Mouse (Mus musculus): Measurements from ENCODE around the gene Trappc3.

Gene Trappc3

DNA sequence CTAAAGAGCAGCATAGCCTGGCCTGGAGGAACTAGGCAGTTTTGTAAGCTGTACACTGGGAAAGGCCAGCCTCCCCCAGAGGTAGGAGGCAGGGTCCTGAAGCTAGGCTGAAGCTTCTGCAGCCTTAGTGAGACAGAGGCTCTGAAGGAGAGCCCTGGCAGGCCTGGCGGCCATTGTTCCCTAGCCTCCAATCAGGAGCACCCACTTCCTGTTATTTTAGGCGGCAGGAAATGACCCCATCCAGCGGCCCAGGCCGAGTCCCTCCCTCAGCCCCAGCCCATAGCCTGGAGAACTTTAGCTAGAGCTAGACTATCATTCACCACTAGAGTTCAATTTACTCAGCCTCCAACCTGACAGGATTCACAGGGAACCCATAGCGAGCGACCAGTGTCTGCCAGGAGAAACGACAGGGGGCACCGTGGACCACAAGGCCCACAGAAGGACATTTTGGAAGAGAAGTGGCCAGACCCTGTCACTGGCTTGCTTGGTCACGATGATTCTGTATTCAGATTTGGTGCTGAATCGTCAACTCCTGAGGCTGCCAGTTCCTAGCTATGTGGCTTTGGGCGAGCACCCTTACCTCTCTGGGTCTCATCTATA is 10.4 kb upstream of the Trappc3 start:
- DNase-seq, result peak in 1 of 2 experiments; percentile 36

DNA sequence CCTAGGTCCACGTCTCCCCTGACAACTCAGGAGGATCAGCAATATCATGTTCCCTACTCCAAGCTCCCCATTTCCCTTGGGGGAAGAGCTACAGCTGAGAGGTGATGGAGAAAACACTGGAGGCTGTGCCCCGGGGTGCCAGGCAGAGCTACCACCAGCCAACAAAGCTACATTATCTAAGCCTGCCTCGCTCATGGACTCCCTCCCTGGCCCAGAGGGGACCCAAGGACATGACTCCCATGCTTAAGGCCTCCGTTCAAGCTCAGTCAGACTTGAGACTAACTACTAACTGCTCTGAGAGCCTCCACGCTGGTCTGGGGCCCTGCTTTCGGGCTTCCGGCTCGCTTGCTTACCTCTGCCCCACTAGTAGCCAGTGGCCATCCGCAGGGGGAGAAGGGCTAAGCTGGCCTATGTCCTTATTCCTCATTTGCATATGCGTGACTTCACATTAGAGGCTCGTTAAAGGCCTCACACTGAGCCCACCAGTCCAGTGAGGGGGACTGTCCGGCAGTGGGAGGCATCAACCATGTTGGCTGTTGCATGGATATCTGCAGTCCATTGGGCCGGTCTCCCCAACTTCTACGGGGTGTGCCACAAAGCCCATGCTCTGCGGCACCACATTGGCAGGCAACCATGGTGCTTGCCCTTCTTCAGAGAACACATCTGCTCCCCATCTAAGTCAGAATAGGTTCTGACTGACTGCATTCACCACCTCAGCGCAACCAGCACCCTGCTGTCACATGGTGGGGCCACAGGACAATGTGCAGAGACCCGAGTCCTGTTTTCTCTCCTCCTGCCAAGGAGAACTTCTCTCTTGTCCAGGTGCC is 9.5 kb upstream of the Trappc3 start:
- peak in 1 of 2 experiments; percentile 42 for DNase-seq

GRCm38 (mm10) chr4:126253637-126254272 is 8.4 kb upstream of the Trappc3 start:
- no peak for DNase-seq

GRCm38 (mm10) chr4:126254315-126255112 is 7.6 kb upstream of the Trappc3 start:
- DNase-seq, result peak; percentile 67 to 80

DNA sequence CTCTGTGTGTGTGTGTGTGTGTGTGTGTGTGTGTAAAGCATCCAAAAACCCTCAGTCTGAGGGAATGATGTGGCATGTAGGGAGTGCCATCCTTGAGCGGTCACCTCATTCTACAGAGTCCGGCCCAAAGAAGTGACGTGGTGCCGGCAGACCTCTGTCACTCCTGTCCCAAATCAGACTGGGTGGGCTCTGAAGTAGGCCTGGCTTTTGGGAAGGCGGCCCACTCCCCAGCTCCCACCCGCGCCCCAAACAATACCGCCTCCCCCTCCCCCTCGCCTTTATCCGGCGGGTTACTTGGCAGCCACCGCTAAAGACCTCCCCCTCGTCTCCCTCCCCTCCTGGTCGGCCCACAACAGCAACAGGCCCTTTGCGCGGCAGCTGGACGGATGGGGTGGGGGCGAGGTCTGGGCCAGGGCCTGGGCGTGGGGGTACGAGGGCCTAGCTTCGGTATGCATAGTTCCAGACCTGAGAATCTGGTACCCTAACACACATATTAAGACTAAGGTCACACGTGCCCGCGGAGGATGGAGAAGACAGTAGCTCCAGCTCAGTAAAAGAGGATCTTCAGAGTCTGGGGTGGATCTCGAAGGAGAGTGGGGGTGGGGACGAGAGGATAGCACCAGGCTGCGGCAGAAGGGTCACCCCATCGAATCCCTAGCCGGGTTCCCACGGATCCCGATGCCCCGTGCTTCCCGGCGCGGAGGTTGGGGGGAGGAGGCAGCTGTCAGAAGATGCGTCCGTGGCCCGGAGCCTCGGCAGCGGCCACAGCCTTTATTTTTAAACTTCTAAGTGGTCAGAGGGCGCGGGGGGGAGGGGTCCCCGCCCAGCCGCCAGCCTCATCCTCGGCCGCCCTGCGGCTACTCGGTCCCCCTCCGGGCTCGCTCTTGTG is 6.8 kb upstream of the Trappc3 start:
- peak in 1 of 2 experiments; percentile 63 for DNase-seq

DNA sequence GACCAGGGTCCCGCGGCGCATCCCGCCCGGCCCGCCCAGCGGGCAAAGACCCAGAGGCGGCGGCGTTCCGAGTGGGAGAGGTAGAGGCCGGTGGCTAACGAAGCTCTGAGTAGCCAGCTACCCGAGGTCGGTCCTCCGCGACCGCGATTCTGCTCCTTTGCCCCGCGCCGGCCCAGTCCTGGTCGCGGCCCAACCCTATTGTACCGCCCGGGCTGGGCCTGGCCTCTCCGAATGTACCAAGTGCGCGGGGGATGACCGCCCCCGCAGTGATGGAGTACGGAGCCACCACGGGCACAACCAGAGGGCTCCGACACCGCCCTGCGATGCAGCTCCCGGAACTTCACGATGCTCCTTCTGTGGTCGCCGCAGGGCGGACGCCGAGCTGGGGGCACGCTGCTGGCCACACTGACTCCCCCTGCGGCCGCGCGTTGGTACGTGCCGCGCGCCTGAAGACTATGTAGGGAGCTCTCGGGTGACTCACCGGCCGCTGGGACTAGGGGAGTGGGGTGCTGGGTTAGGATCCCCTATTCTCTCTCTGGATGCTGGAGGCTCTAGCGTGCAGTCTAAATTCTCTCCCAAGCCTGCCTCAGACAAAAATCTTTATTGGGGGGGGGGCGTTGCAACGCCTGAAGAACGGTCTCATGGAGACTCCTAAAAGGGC is 5.9 kb upstream of the Trappc3 start, which contains the start of gene Map7d1:
TSS of gene Map7d1 (minus strand) at position 213 of the 661 bp plus-strand sequence.
- peak; percentile 89 to 94 for DNase-seq

DNA sequence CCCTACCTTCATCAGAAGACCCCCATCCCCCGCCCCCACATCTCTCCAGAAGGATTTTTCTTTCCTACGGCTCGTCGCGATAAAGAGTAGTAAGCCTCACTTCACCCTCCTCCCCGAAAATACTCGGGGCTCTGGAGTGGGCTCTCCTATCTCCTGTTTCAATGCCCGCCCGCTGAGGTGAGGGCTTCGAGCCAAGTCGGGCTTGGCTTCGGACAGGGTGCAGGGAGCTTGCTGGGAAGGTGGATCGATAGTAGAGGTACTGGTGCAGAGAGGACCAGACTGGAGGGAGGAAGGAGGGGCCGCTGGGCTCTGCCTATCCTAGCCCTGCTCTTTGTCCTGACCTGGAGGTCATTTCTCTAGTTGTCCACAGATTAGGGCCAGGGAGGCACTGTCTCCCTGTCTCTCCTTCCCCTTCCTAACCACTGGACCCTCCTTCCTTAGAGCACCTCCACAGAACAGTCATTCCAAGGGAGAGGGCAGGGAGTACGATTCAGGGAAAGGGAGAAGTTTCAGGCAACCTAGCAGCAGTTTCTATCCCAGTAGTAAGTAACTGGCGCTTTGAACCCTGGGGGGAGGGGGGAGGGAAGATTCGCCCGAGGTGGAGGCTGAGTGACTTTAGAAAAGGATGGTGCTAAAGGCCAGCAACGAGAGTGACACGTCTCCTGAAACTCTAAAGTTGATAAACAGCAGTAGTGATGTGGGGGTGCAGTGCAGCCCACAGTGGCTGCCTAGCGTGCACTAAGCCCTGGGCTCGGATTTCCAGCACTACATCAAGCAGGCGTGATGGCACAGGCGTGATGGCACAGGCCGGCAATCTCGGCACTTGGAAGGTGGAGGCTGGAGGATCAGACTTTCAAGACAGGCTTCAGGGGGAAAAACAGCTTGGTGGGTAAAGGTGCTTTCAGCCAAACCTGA is 4.9 kb upstream of the Trappc3 start:
- peak; percentile 71 to 75 for DNase-seq

DNA sequence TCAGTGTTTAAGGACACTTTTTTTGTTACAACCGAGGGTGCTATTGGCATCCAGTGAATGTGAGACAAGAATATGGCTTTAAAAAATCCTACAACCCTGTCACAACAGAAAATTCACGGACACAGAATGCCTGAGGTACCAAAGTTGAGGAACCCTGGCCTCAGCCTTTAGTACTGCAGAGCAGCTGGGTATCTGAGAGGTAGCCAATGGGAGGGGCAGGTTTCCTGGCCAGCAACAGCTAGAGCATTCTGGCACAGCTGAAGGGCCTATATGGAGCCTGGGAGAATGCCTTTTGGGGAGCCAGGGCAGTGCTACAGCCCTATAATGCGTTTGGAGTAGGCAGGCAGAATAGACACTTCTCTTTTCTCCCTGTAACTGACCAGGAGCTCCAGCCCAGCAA is 3.1 kb upstream of the Trappc3 start:
- DNase-seq, result peak; percentile 46 to 56

- peak; percentile 43 to 44 for DNase-seq
These were observed 2.5 kb upstream of the Trappc3 start for GRCm38 (mm10) chr4:126259523-126260160.

GRCm38 (mm10) chr4:126260520-126261201 is 1.5 kb upstream of the Trappc3 start:
- DNase-seq, result peak; percentile 66 to 77

- DNase-seq, result peak in 1 of 2 experiments; percentile 18
These were observed 859 bp upstream of the Trappc3 start for GRCm38 (mm10) chr4:126261266-126261665.

- DNase-seq, result no peak
These were observed 450 bp upstream of the Trappc3 start for GRCm38 (mm10) chr4:126261675-126262074.

DNA sequence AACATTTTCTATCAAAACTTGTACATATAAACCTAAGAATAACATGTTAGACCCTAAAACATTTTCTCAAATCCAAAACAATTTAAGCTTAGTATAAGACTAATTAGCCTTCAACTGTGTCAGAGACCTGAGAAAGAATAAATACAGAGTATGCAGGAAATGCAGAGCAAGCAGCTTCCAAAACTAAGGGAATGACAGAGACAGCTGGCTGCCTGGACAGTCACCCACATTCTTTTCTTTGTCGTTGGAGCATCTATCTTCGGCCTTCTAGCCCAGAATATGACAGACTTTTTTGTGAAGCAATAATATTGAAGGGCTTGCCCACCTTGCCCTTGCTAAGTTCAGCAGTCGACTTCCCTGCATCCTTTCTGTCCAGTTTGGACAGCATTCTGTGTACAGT is 7.2 kb downstream of the Trappc3 start:
- no peak for DNase-seq

GRCm38 (mm10) chr4:126273753-126274152 is 11.6 kb downstream of the Trappc3 start:
- peak; percentile 87 to 92 for DNase-seq

GRCm38 (mm10) chr4:126275081-126275480 is 13.0 kb downstream of the Trappc3 start:
- DNase-seq, result peak; percentile 45 to 51

DNA sequence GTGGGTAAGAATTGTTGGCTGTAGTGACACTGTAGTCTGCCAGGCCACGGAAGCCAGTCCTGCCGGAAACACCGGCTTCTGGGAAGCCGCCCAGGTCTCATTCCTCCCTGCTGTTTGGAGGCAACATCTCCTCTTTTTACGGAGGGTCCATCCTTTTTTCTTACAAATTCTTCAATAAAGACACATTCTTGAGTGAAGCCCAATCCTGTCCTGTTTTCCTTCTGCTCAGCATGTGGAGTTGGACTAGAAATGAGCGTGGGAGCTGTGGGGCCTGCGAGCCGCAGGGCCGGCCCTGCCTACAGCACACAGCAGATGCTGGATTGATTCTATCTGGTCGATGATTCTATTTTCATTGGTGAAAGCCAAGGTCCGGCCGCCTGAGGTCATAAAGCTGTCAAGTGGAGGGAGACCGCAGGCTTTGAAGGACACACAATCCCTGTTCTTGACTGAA is 13.6 kb downstream of the Trappc3 start:
- DNase-seq, result peak; percentile 78 to 80

GRCm38 (mm10) chr4:126277906-126278564 is 15.9 kb downstream of the Trappc3 start:
- DNase-seq, result peak; percentile 77 to 80

DNA sequence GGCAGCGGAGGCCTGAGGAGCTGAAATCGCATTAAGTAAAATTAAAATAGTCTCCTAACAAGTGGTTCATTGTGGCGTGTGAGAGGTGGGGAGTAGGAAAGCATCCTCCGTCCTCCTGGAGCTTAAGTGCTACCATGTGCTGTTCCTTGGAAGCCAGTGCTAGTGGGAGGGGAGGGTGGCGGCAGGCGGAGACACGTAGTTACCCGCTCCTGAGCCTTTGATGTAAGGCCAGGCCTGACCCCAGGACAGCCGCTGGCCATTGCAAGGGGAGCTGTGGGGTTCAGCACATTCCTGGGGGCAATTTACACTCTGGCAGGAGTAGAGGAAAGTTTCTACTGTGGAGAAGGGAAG is 16.4 kb downstream of the Trappc3 start:
- no peak for DNase-seq

All from cerebellum, adult 18-20 months (tissue).